Mouse (Mus musculus) E14TG2a.4 (cell line): ENCODE results near the gene Sytl3.

Source experiments
- CTCF ChIP-seq: conservative IDR thresholded peaks from 2 replicates; pipeline ENCODE4 v1.5.1; 2014; ENCODE audit warnings: low read length
- NANOG ChIP-seq: IDR thresholded peaks from 2 replicates; pipeline ENCODE4 v1.6.1; 2014; ENCODE audit warnings: borderline replicate concordance, low read length, mixed read lengths
- POU5F1 ChIP-seq: IDR thresholded peaks from 2 replicates; pipeline ENCODE4 v1.6.1; 2014; ENCODE audit warnings: low read length, borderline replicate concordance

DNA sequence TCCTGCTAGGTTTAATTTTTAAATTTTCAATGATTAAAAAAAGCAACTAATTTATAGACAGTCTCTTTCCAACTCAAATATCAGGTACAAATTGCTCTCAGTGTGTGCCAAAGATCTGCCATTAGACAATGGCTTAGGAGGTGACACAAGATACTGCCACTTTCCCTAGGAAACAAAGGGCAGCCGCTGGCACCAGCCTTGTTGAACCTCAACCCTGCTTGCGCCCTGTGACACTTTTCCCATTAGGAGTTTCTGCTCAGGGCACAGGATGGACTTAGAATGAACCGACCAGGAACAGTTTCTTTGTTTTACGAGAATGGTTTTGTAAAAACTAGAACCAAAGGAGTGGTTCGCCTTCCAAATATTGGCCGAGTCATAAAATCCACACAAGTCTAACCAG, 117.2 kb downstream of the Sytl3 start:
- TF ChIP-seq CTCF (no peak), NANOG (no peak), POU5F1 (no peak)
